Mouse (Mus musculus) lung, adult 2 months (tissue): ENCODE results near the gene Plekhg4. TPM values are rescaled to one million over a fixed set of nuclear protein-coding genes. Genes with fewer than 3 reads are reported as not detected.

Experiments used
- DNase-seq: peaks from one replicate; pipeline ENCODE4 v3.0.0; 2022
- H3K4me1 ChIP-seq: fragments of 200-500 bp; 2 replicates; pipeline ENCODE4 v1.6.1; 2011; ENCODE audit warnings: low read length; ENCODE audit not compliant: control insufficient read depth, insufficient read depth
- H3K4me3 ChIP-seq: fragments of 200-500 bp; replicated peaks from 2 replicates; pipeline ENCODE3; 2011; ENCODE audit warnings: low read depth, mild to moderate bottlenecking, control low read depth, low read length; ENCODE audit errors: extremely low read depth
- CTCF ChIP-seq: fragments of 200-500 bp; IDR thresholded peaks from 2 replicates; pipeline ENCODE4 v1.5.1; 2011; ENCODE audit warnings: mild to moderate bottlenecking, low read length, control low read depth; ENCODE audit not compliant: insufficient read depth
- POLR2A ChIP-seq: fragments of 200-500 bp; IDR thresholded peaks from 2 replicates; pipeline ENCODE4 v1.6.1; 2011; ENCODE audit warnings: low read depth, mild to moderate bottlenecking, control low read depth, low read length, borderline replicate concordance; ENCODE audit errors: extremely low read depth
- WGBS: fragments of 180-500 bp; shearing (Covaris S2); methylation state at CpG from one replicate; pipeline ENCODE4 v1.1.7; 2018; 5-methylcytosine and 5-hydroxymethylcytosine counted together
- polyA plus RNA-seq: library from polyadenylated mRNA; depleted of rRNA; stranded (reverse); fragments of >200 nt; gene quantifications from 2 replicates; pipeline ENCODE4 v1.2.3, GENCODE M21; 2012

Plekhg4 gene
- polyA plus RNA-seq, 1 experiment: 0.36 TPM

- Histone ChIP-seq H3K4me1 (no peaks in the 10 kb centered on the region), H3K4me3 (no peak overlapping the region)
- TF ChIP-seq POLR2A (no peak), CTCF (no peak)
- DNase-seq: no peak
- WGBS: 46% methylated on average over 12 of the region's 12 CpGs
These were observed 11.0 kb upstream of the Plekhg4 start for GRCm38 (mm10) chr8:105361751-105362702.

- no peak for TF ChIP-seq POLR2A
- no peak for TF ChIP-seq CTCF
- 65% methylated on average over 2 of the region's 2 CpGs for WGBS
- no peak for DNase-seq
- H3K4me3 ChIP-seq: no peak overlapping the region
- no peaks in the 10 kb centered on the region for H3K4me1 ChIP-seq
These were observed 6.0 kb upstream of the Plekhg4 start for GRCm38 (mm10) chr8:105367107-105367506.

GRCm38 (mm10) chr8:105372473-105372872 is 601 bp upstream of the Plekhg4 start:
- TF ChIP-seq CTCF (no peak), POLR2A (no peak)
- 76% methylated on average over 9 of the region's 9 CpGs for WGBS
- H3K4me1 ChIP-seq: peaks cover 2% of the 10 kb centered on the region; the same call in 1 of the 2 replicates
- H3K4me3 ChIP-seq: no peak overlapping the region
- DNase-seq: no peak

DNA sequence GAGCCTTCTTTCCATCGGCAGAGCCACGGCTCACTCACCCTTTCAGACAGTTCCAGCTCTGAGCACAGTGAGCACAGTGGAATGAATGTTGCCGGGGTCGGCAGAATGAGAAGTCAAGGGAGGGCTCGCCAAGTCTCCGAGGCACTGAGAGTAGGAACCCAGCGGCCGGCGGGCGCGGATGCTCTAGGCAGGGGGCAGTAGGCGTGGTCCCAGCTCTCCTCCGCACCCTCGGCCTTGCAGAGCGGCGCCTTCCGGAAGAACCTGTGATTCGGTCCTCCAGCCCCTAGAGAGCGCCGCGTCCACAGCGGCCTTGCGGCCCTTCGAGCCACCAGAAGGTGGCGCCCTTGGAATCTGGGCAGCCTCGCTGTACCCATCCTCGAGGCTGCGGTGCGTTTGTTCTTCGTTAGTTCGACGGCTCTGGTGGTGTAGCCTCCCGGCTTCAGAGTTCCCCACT is 1.5 kb downstream of the Plekhg4 start:
- DNase-seq: no peak
- Histone ChIP-seq H3K4me1 (peaks cover 2% of the 10 kb centered on the region; the same call in 1 of the 2 replicates), H3K4me3 (no peak overlapping the region)
- WGBS: 33% methylated on average over 33 of the region's 33 CpGs
- TF ChIP-seq CTCF: peak; percentile 59
- TF ChIP-seq POLR2A: no peak

- no peak overlapping the region for H3K4me3 ChIP-seq
- peaks cover 2% of the 10 kb centered on the region; the same call in 1 of the 2 replicates for H3K4me1 ChIP-seq
- WGBS: 26% methylated on average over 19 of the region's 19 CpGs
- peak; percentile 79 for DNase-seq
- TF ChIP-seq POLR2A (no peak), CTCF (no peak)
These were observed 5.6 kb downstream of the Plekhg4 start for GRCm38 (mm10) chr8:105378673-105379072.

GRCm38 (mm10) chr8:105380308-105380707 is 7.2 kb downstream of the Plekhg4 start:
- Histone ChIP-seq H3K4me1 (no peaks in the 10 kb centered on the region; the same call in 1 of the 2 replicates), H3K4me3 (no peak overlapping the region)
- 80% methylated on average over 12 of the region's 12 CpGs for WGBS
- DNase-seq: no peak
- TF ChIP-seq CTCF (no peak), POLR2A (no peak)

DNA sequence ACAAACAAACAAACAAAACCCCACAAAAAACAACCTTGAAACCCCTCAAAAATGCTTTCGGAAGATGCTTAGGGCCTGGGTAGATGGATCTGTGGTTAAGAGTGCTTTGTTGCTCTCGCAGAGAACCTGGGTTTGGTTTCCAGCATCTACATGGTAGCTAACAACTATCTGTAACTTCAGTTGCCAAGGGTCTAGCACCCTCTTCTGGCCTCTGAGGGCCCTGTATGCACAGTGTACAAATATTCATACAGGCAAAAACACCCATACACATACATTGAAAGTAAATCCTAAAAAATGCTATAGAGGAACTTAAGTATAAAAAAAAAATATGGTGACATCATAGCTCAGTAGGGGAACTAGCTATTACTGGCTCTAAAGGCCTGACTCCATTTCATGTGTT is 11.0 kb downstream of the Plekhg4 start:
- no peak for TF ChIP-seq POLR2A
- no peak for DNase-seq
- Histone ChIP-seq H3K4me3 (no peak overlapping the region), H3K4me1 (peaks cover under 1% of the 10 kb centered on the region; the same call in 1 of the 2 replicates)
- WGBS: 98% methylated on average over 2 of the region's 2 CpGs

DNA sequence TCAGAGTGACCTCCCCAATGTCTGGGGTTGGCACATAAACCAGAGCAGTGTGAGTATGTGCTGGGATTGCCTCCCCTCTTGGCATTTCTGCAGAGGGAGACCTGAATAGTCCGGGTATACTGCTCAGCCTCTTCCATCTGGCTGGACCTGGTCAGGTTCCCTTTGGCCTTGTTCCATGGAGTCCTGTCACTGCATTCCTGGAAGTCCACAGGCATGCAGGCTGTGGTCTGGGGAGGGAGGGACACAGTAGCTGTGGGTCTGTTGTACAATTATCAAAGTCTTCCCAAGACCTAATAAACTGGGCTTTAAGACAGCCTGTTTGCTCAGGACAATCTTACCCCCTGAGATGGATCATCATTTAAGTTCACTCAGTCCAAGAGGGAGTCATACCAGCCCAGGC is 14.1 kb downstream of the Plekhg4 start:
- WGBS: 43% methylated on average over 1 of the region's 1 CpGs
- Histone ChIP-seq H3K4me1 (peaks cover 3% of the 10 kb centered on the region; the same call in 1 of the 2 replicates), H3K4me3 (no peak overlapping the region)
- TF ChIP-seq CTCF (no peak), POLR2A (no peak)
- DNase-seq: no peak

- TF ChIP-seq CTCF: no peak
- no peak for TF ChIP-seq POLR2A
- no peak for DNase-seq
- Histone ChIP-seq H3K4me3 (no peak overlapping the region), H3K4me1 (peaks cover 5% of the 10 kb centered on the region)
- 28% methylated on average over 6 of the region's 6 CpGs for WGBS
These were observed 16.0 kb downstream of the Plekhg4 start for GRCm38 (mm10) chr8:105389096-105389495.

DNA sequence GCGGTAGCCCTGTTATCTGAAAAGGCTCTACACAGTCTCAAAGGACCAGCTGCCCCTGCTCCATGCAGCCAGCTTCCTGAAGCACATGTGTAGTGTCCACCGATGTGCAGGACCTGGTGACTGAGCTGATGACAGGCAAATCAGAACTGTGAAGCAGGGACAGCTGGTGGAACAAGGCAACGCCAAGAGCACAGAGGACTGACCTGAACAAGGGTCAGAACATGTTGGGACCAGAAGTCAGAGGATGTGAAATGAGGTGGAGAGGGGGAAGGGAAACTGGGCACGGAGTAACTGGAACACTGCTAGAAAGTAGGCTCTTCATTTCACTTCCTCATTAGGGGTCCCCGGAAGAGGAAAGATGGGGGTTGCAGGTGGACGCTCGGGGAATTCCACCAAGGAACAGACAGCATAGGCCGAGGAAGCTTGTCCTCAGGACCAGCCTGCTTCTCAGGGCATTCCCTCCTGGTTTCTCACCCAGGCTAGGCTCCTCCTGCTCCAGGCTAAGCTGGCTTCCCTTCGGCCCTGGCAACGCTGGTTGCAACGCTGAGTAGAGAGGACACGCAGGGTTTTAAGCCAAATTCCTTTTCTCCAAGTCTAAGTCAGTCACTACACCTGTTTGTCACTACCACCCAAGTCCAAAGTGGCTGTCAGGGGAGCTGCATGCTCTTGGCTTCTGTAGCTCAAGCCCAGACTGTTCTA is 20.2 kb downstream of the Plekhg4 start:
- H3K4me3 ChIP-seq: no peak overlapping the region
- no peak for TF ChIP-seq CTCF
- TF ChIP-seq POLR2A: no peak
- 67% methylated on average over 12 of the region's 12 CpGs for WGBS
- no peak for DNase-seq
- peaks cover 8% of the 10 kb centered on the region for H3K4me1 ChIP-seq
